In the genomic region with DNA sequence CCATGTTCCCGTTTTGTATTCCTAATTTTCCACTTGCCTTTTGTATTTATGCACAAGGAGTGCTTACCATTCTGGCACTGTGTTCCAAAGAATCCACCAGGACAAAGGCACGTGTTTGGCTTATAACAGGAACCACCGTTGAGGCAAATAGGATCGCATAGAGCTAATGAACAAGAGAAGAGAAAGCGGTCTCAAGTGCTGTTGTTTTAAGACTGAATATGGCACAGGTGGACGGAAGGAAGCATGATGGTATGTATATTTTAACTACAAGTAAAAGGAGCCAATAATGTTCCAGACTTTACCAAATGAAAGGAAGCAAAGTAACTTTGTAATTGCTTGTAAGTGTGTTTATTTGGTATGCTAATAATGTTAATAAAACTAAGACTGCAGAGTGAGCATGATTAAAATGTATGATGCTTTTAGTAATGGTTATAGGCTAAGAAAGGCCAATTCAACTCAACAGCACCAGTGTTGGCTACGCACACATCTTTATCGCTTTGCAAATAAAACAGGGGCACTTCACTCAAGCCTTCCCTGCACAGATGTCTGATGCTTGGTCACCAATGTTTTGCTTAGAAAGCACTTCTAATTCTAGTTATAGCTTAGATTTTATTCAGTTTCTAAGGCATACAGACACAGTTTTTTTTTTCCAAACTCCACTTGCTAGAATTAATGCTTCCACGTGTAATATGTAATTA, we compare ENCODE assay signal across 25 mouse cellular contexts. TPM values are rescaled to one million over a fixed set of nuclear protein-coding genes. Genes with fewer than 3 reads are reported as not detected.
"Had no signal": no experiment of that assay in that cellular context is flagged by ENCODE, and none has a peak within 500 bp of the region (broad histone marks: within the 10 kb centered on the region; RNA-seq: fewer than 3 reads in every experiment).

No protein-coding gene starts in this region.

- H3K27me3 ChIP-seq: liver, embryonic 12.5 days; midbrain, embryonic 13.5 days; neural tube, embryonic 13.5 days; neural tube, embryonic 15.5 days had no signal

- H3K4me3 ChIP-seq: liver, embryonic 12.5 days; midbrain, embryonic 10.5 days; midbrain, embryonic 13.5 days; myocyte; neural tube, embryonic 13.5 days; neural tube, embryonic 15.5 days had no signal

- H3K9ac ChIP-seq: liver, embryonic 12.5 days; liver, embryonic 14.5 days; midbrain, embryonic 13.5 days; neural tube, embryonic 13.5 days; neural tube, embryonic 15.5 days had no signal

- H3K36me3 ChIP-seq: liver, embryonic 12.5 days; midbrain, embryonic 10.5 days; midbrain, embryonic 13.5 days; neural tube, embryonic 13.5 days; neural tube, embryonic 15.5 days had no signal

- DNase-seq: lung, adult 18-20 months; retina, postnatal 1 day; right cerebral cortex, adult 18-20 months; right cerebral cortex, postnatal 25 days; right cerebral cortex, postnatal 4 days; spleen, adult 18-20 months; thymus, adult 18-20 months; thymus, postnatal 14 days; thymus, postnatal 36 days had no signal

- H3K27ac ChIP-seq: liver, embryonic 12.5 days; liver, embryonic 14.5 days; midbrain, embryonic 10.5 days; midbrain, embryonic 13.5 days; neural tube, embryonic 13.5 days; neural tube, embryonic 15.5 days had no signal

- ATAC-seq: liver, embryonic 12.5 days; midbrain, embryonic 13.5 days; midbrain, embryonic 16.5 days had no signal

- H3K4me2 ChIP-seq: liver, embryonic 12.5 days; midbrain, embryonic 13.5 days; neural tube, embryonic 13.5 days; neural tube, embryonic 15.5 days had no signal

- H3K9me3 ChIP-seq: liver, embryonic 12.5 days; midbrain, embryonic 10.5 days; midbrain, embryonic 13.5 days; neural tube, embryonic 13.5 days; neural tube, embryonic 15.5 days had no signal

- H3K4me1 ChIP-seq: liver, embryonic 12.5 days; midbrain, embryonic 10.5 days; midbrain, embryonic 13.5 days; neural tube, embryonic 13.5 days; neural tube, embryonic 15.5 days had no signal

RNA-seq across cellular contexts. Expression of gene Vwde, which starts 58.4 kb away (rescaled TPM):
- total RNA-seq: liver, adult 2 months; megakaryocyte, adult 5-6 weeks; megakaryocyte-erythroid progenitor cell, adult 5-6 weeks had no signal
- polyA plus RNA-seq: liver, adult 2 months; liver, embryonic 12.5 days; liver, embryonic 14.5 days; liver, embryonic 16.5 days; midbrain, embryonic 13.5 days; midbrain, embryonic 16.5 days; myocyte; neural tube, embryonic 11.5 days; neural tube, embryonic 13.5 days; small intestine, adult 2 months; stomach, embryonic 14.5 days; thymus, postnatal 0 days had no signal
